Mouse (Mus musculus) embryo, embryonic 9.5 days (tissue): ENCODE results near the gene Brpf1.
"Not testable (repeated sequence)": the region's sequence is repeated elsewhere in the genome, so short reads cannot be mapped to it uniquely, and the experiment has no call there.

Experiments used
- DNase-seq: peaks from one replicate; pipeline ENCODE4 v3.0.0-alpha.2; 2017; ENCODE audit errors: extremely low spot score

The Brpf1 gene

DNA sequence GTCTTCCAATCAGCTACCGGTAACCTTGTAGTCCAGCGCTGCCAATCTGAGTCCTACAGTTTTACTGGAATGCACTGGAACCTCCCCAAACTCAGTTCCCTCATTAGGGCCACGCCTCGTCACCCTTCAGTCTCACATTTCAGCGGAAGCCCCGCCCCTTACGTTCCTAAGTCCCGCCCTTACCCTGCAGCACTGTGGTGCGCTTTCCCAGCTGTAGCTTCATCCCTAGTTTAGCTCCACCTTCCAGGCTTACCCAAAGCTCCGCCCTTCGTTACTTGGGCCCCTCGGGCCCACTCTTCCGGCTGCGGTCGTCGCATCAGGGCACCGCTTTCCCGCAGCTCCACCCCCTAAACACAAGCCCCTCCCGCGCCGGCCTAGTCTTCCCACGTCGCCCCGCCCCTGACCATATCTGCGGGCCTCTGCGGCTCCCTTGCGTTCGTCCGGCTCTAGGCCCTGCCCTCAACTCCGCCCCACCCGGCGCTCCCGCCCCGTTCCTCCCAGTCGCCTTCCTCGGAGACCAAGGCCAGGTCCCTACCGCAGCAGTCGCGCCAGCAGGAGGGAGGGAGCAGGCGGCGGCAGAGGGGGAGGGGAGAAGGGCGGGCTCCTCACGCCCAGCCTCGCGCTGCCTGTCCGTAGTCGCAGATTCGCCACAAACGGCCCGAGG lies 483 bp upstream of the Brpf1 start:
- peak; percentile 99 for DNase-seq

DNA sequence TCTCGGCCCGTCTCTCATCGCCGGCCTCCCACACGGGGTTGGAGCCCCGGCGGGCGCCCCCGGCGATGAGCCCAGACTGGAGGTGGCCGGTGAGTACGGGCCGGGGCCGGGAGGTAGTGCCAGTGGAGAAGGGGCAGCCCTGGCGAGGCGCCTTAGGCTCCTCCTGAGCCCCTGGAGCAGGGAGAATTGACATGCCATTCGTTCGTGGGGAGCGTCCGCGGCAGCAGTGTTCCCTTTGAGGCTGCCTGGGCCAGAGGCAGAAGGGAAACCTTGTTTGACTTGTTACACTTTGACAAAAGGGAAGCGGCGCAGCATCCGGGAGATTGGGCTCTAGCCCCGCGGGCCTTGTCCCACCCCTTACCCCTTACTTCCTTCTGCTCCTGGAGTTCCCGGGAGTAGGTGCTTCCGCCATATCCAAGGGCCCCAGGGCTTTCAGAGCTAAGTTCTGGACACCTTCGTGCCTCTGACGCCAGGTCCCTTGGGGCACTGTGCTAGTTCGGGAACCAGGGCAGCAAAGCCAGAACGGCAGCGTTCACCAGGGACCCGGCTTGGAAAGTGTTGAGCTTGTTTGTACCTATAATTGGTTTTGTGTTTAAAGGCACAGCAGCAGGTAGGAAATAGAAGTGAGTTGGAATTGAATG lies 664 bp downstream of the Brpf1 start:
- peak; percentile 38 for DNase-seq

GRCm38 (mm10) chr6:113308141-113308540 lies 1.2 kb downstream of the Brpf1 start:
- DNase-seq, result peak; percentile 25

DNA sequence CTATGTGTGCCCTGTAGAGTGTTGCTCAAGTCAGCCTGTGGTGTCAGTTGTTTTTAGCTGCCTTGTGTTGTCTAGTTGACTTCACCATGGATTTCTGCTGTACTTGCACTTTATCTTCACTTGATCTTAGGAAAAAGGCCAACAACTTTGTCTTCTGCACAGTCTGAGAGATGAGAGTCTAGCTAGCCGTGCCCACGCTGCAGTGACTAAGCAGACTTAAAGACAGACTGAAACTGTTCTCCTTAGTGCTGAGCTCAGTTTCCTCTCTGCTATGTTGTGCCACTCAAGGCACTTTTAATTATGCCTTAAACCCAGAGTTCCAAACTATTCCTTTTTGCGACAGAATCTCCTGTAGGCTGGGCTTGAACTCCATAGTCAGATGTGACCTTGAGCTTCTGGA lies 9.0 kb downstream of the Brpf1 start:
- no peak for DNase-seq

GRCm38 (mm10) chr6:113326533-113327315 lies 19.8 kb downstream of the Brpf1 start, which contains the start of gene Ogg1:
TSS of gene Ogg1 (plus strand) at chr6:113326972.
- peak; percentile 97 for DNase-seq

- DNase-seq, result no peak
Observed at GRCm38 (mm10) chr6:113329396-113329795, 22.5 kb downstream of the Brpf1 start.

GRCm38 (mm10) chr6:113330547-113330946 lies 23.6 kb downstream of the Brpf1 start:
- DNase-seq, result no peak

- DNase-seq, result no peak
Observed at GRCm38 (mm10) chr6:113331721-113332120, 24.8 kb downstream of the Brpf1 start.

DNA sequence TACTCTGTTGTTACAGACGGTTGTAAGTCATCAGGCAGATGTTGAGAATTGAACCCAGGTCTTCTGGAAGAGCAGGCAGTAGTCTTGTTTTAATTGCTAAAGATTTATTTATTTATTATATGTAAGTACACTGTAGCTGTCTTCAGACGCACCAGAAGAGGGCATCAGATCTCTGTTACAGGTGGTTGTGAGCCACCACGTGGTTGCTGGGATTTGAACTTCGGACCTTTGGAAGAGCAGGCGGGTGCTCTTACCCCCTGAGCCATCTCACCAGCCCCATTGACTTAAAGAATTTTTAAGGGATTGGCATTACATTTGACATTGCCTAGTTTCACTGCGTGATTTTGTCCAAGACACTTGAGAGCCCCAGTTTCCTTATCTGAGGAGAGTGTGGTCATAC lies 25.8 kb downstream of the Brpf1 start:
- not testable (repeated sequence) for DNase-seq

DNA sequence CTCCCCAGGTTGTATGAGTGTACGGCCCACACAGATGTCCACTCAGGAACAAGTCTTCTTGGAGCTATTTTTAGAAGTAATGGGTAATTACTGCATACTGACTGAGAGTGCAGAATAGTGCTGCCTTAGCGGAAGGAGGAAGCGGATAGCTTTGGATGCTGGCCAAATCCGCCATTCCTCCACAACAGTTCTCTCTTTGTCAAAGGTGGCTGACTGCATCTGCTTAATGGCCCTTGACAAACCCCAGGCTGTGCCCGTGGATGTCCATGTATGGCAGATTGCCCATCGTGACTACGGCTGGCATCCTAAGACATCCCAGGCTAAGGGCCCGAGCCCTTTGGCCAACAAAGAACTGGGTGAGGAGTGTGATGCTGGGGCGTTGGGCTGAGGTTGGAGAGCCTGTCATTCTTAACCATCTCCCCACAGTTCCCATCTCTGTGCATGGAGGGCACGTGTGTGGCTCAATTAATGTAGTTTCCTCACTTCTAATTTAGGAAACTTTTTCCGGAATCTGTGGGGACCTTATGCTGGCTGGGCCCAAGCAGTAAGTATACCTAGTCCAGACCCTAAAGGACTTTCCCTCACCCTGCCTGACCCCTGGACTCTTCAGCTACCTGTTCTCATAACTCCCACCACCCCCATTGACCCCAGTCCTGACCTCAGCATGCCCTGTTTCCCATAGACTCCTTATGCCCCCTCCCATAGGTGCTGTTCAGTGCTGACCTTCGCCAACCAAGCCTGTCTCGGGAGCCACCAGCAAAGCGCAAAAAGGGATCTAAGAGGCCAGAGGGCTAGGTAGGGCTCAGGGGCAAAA lies 26.4 kb downstream of the Brpf1 start:
- no peak for DNase-seq

- no peak for DNase-seq
Observed at GRCm38 (mm10) chr6:113334216-113334615, 27.3 kb downstream of the Brpf1 start.

DNA sequence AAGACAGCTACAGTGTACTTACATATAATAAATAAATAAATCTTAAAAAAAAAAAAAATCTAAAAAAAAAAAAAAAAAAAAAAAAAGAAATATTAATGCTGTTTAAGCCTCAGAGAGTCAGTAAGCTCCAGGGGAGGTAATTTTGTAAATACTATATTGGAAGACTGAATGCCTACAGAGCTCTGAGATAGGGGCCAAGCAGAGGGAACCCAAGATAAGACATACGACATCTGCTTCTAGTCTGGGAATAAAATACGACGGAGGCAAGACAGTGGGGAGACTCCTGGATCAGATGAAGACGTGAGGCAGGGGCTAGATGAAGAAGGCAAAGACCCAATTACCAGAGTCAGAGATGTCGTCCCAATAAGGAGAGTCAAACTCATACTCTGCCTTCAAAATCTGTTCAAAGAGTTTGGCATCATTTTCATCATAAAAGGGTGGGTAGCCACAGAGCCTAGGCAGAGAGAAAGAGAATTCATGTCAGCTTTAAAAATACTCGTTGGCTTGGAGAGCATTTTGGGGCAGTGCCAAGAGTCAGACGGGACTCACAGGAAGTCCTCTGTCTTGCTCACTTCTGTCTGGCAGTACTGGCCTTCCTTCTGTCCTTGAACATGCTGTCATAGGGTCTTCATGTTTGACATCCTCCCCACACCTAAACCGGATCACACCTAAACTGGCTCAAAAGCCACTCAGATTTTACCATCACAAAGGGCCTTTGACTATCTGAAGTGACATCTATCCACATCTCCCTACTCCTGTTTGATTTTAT lies 30.1 kb downstream of the Brpf1 start:
- DNase-seq, result no peak

DNA sequence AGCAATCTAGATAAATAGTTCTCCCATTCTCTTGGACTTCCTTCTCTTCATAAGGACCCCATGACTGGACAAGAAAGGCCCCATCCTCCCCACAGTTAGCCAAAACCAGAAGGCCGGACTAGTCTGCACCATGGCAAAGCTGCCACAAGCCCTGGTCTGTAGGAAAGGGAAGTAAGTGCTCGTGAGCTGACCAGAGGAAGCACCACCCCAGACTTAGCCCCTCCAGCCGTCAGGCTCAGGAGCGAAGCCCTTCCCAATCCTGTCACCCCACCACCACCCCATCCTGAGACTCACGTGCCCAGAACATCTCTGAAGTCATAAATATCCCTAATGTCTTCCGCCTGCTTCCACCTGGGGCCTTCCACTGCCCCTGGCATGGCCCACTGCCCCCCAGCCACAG lies 34.6 kb downstream of the Brpf1 start:
- DNase-seq, result no peak

DNA sequence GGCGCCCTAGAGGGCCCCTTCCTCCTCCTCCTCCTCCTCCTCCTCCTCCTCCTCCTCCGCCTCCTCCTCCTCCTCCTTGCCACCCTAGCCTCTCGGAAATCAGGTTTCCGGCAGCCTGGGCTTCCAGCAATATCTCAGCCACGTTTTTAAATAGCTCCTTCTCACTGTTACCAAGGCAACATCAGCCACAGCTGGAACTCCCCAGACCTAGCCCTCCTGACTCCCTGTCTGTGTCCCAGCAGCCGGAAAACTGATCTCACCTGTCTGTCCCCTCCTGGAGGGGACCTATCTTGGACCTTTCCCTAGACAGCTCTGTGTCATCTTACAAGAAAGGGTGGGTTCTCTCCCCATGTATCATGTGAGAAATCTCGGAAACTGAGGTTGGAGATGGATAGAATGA lies 35.4 kb downstream of the Brpf1 start:
- no peak for DNase-seq

GRCm38 (mm10) chr6:113343177-113344092 lies 36.5 kb downstream of the Brpf1 start, which contains the start of gene Camk1:
TSS of gene Camk1 (minus strand) at chr6:113343984.
- peak; percentile 72 for DNase-seq

DNA sequence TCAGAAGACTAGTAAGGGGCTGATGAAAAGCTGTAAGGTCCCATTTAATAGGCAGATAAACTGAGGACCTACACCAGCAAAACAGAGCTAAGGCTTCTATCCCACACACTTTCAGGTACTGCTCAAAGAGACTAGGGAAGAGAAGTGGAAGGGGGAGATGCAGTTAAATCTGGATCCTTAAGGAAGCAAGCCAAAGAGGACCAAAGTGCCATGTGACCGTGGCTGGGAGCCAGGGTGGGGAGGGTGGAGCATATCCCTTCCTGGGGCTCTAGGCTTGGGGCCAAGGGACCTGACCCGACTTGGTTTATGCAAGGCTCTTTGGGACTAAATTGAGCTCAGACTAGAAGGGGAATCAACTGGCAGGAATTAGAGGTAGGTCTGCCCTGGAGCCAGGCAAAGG lies 37.4 kb downstream of the Brpf1 start:
- no peak for DNase-seq

GRCm38 (mm10) chr6:113346897-113347296 lies 40.0 kb downstream of the Brpf1 start:
- DNase-seq, result no peak

DNA sequence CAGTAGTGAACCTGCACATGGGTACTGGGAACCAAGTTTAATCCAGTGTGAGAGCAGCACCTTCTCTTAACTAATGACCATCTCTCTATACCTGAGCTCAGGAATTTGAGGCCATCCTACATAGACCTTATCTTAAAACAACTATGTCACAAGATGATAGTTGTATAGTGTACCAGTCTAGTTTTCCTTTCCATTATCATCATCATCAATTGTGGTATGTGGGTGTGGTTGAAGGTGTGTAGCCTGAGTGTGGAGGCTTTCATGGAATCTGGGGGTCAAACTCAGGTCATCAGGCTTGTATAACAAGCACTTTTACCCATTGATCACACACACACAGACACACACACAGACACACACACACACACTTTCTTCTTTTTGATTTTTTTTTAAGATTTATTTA lies 43.6 kb downstream of the Brpf1 start:
- no peak for DNase-seq

- DNase-seq, result no peak
Observed at GRCm38 (mm10) chr6:113351161-113351560, 44.2 kb downstream of the Brpf1 start.

DNA sequence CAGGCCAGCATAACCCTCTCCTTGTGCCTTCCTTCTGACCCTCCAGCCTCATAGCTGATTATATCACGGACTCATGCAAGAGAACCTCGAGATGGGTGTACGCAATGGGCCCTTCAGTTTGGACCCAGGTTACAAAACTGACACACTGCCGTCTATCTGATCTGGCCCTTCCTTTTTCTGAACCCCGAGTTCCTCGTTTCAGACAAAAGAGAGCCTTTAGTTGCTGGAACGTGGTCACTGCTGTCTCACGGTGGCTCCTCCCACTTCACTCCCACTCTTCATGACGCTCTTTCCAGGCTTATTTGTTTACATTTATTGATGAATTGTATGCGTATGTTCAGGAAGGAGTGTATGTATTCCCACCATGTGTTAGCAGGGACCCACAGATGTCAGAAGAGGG lies 44.7 kb downstream of the Brpf1 start:
- no peak for DNase-seq
